Mouse (Mus musculus): ENCODE measurements at regions not wholly inside any gene's neighbourhood (a gene's known extent, or its start where the extent isn't known, plus 50 kb on each side); places are given as distances from the start of the nearest gene placed in this dataset.

GRCm38 (mm10) chrX:10776516-10776818 is 61.7 kb downstream of the Mid1ip1 start:
- no peak for TF ChIP-seq TAL1 (conservative IDR thresholded peaks at IDR 0.05; ENCODE audit: low read depth, low read length)
- no peak for TF ChIP-seq CTCF (IDR thresholded peaks at IDR 0.05; ENCODE audit: low read depth, low read length)
- TF ChIP-seq GATA1 (IDR thresholded peaks at IDR 0.05; ENCODE audit: borderline replicate concordance, low read length): no peak
- no peak for TF ChIP-seq POLR2AphosphoS5 (IDR thresholded peaks at IDR 0.05; ENCODE audit: insufficient replicate concordance, low read depth, low read length)
- no peak for TF ChIP-seq GATA2 (IDR thresholded peaks at IDR 0.05; ENCODE audit: borderline replicate concordance, low read depth, low read length)
